Mouse (Mus musculus): ENCODE data around the gene Ppp3ca. TPM values are rescaled to one million over a fixed set of nuclear protein-coding genes. Genes with fewer than 3 reads are reported as not detected.

Ppp3ca gene
- total and polyA plus RNA-seq, 2 experiments from 2014 or later = 159 to 184 TPM

- no peaks in the 10 kb centered on the region for H3K9me3 ChIP-seq (ENCODE audit: low read length)
- no peaks in the 10 kb centered on the region for H3K27me3 ChIP-seq (ENCODE audit: insufficient read depth, low read length)
- no peak for TF ChIP-seq CTCF (IDR thresholded peaks at IDR 0.05)
- H3K4me3 ChIP-seq (ENCODE audit: low read depth, low read length) = no peak overlapping the region
- no peaks in the 10 kb centered on the region for H3K36me3 ChIP-seq (ENCODE audit: insufficient read depth, low read length)
- H3K4me2 ChIP-seq (ENCODE audit: low read depth, low read length, poor library complexity, severe bottlenecking) = no peak overlapping the region
- H3K9ac ChIP-seq (replicated peaks; ENCODE audit: low read length, poor library complexity, severe bottlenecking) = no peak overlapping the region
- no peak for ATAC-seq (ENCODE audit: low FRiP score)
- 71% methylated on average over 1 of the region's 1 CpGs for WGBS
- H3K4me1 ChIP-seq (ENCODE audit: insufficient read depth, low read length) = no peaks in the 10 kb centered on the region
- H3K27ac ChIP-seq (ENCODE audit: low read depth, low read length) = no peak overlapping the region
- DNase-seq (ENCODE audit: low spot score) = no peak
Observed at GRCm38 (mm10) chr3:136665119-136665518, 4.8 kb upstream of the Ppp3ca start.

- H3K4me1 ChIP-seq (ENCODE audit: insufficient read depth, low read length) = 0 out of 2 replicates have a peak, but pooled peaks cover 2% of the 10 kb centered on the region
- no peak for ATAC-seq (ENCODE audit: low FRiP score)
- H3K27ac ChIP-seq (ENCODE audit: low read depth, low read length) = no peak overlapping the region
- no peaks in the 10 kb centered on the region for H3K9me3 ChIP-seq (ENCODE audit: low read length)
- 65% methylated on average over 2 of the region's 2 CpGs for WGBS
- H3K4me3 ChIP-seq (ENCODE audit: low read depth, low read length) = no peak overlapping the region
- peak; percentile 67 for DNase-seq (ENCODE audit: low spot score)
- H3K9ac ChIP-seq (replicated peaks; ENCODE audit: low read length, poor library complexity, severe bottlenecking) = no peak overlapping the region
- no peaks in the 10 kb centered on the region for H3K27me3 ChIP-seq (ENCODE audit: insufficient read depth, low read length)
- no peaks in the 10 kb centered on the region for H3K36me3 ChIP-seq (ENCODE audit: insufficient read depth, low read length)
- H3K4me2 ChIP-seq (ENCODE audit: low read depth, low read length, poor library complexity, severe bottlenecking) = no peak overlapping the region
- no peak for TF ChIP-seq CTCF (IDR thresholded peaks at IDR 0.05)
Observed at GRCm38 (mm10) chr3:136668072-136668471, 1.9 kb upstream of the Ppp3ca start.

GRCm38 (mm10) chr3:136669231-136670109 lies 454 bp upstream of the Ppp3ca start:
- H3K27ac ChIP-seq (ENCODE audit: low read depth, low read length) = peak overlapping the region; percentile 95
- peak overlapping the region; percentile 80 for H3K4me2 ChIP-seq (ENCODE audit: low read depth, low read length, poor library complexity, severe bottlenecking)
- DNase-seq (ENCODE audit: low spot score) = peak; percentile 98
- 1% methylated on average over 51 of the region's 56 CpGs for WGBS
- TF ChIP-seq CTCF (IDR thresholded peaks at IDR 0.05) = peak; percentile 14
- H3K27me3 ChIP-seq (ENCODE audit: insufficient read depth, low read length) = no peaks in the 10 kb centered on the region
- peak overlapping the region; percentile 96 for H3K4me3 ChIP-seq (ENCODE audit: low read depth, low read length)
- ATAC-seq (ENCODE audit: low FRiP score) = peak; percentile 96
- H3K4me1 ChIP-seq (ENCODE audit: insufficient read depth, low read length) = 0 out of 2 replicates have a peak, but pooled peaks cover 2% of the 10 kb centered on the region
- H3K9me3 ChIP-seq (ENCODE audit: low read length) = no peaks in the 10 kb centered on the region
- H3K9ac ChIP-seq (replicated peaks; ENCODE audit: low read length, poor library complexity, severe bottlenecking) = peak overlapping the region; percentile 93
- H3K36me3 ChIP-seq (ENCODE audit: insufficient read depth, low read length) = no peaks in the 10 kb centered on the region

- Histone ChIP-seq H3K36me3 (ENCODE audit: insufficient read depth, low read length) (no peaks in the 10 kb centered on the region), H3K9me3 (ENCODE audit: low read length) (no peaks in the 10 kb centered on the region), H3K4me2 (ENCODE audit: low read depth, low read length, poor library complexity, severe bottlenecking) (peak overlapping the region; percentile 51), H3K4me1 (ENCODE audit: insufficient read depth, low read length) (0 out of 2 replicates have a peak, but pooled peaks cover 2% of the 10 kb centered on the region), H3K27me3 (ENCODE audit: insufficient read depth, low read length) (no peaks in the 10 kb centered on the region), H3K4me3 (ENCODE audit: low read depth, low read length) (peak overlapping the region; percentile 96), H3K9ac (replicated peaks; ENCODE audit: low read length, poor library complexity, severe bottlenecking) (peak overlapping the region; percentile 93), H3K27ac (ENCODE audit: low read depth, low read length) (peak overlapping the region; percentile 95)
- DNase-seq (ENCODE audit: low spot score) (peak; percentile 62), ATAC-seq (ENCODE audit: low FRiP score) (peak; percentile 62)
- under 1% methylated on average over 62 of the region's 92 CpGs for WGBS
- TF ChIP-seq CTCF (IDR thresholded peaks at IDR 0.05) = 0 out of 2 replicates have a peak, but pooled peaks have one; percentile 8
Observed at GRCm38 (mm10) chr3:136670360-136671131, 622 bp downstream of the Ppp3ca start.

GRCm38 (mm10) chr3:136671161-136671939 lies 1.4 kb downstream of the Ppp3ca start:
- TF ChIP-seq CTCF (IDR thresholded peaks at IDR 0.05) = no peak
- Histone ChIP-seq H3K27me3 (ENCODE audit: insufficient read depth, low read length) (no peaks in the 10 kb centered on the region), H3K9ac (replicated peaks; ENCODE audit: low read length, poor library complexity, severe bottlenecking) (peak overlapping the region; percentile 93), H3K4me2 (ENCODE audit: low read depth, low read length, poor library complexity, severe bottlenecking) (peak overlapping the region; percentile 51), H3K36me3 (ENCODE audit: insufficient read depth, low read length) (no peaks in the 10 kb centered on the region), H3K4me3 (ENCODE audit: low read depth, low read length) (peak overlapping the region; percentile 96), H3K27ac (ENCODE audit: low read depth, low read length) (peak overlapping the region; percentile 95), H3K9me3 (ENCODE audit: low read length) (no peaks in the 10 kb centered on the region), H3K4me1 (ENCODE audit: insufficient read depth, low read length) (0 out of 2 replicates have a peak, but pooled peaks cover 2% of the 10 kb centered on the region)
- peak; percentile 62 for ATAC-seq (ENCODE audit: low FRiP score)
- 2% methylated on average over 43 of the region's 52 CpGs for WGBS
- DNase-seq (ENCODE audit: low spot score) = peak; percentile 82

All from midbrain, postnatal 0 days (tissue).